Mouse (Mus musculus): Measurements from ENCODE around the gene Abhd12. TPM values are rescaled to one million over a fixed set of nuclear protein-coding genes. Genes with fewer than 3 reads are reported as not detected.
"Not testable (repeated sequence)": the region's sequence is repeated elsewhere in the genome, so short reads cannot be mapped to it uniquely, and the experiment has no call there.

Gene Abhd12
- 204 and 249 TPM in 2 replicates for polyA plus RNA-seq (2012; rRNA removed)

DNA sequence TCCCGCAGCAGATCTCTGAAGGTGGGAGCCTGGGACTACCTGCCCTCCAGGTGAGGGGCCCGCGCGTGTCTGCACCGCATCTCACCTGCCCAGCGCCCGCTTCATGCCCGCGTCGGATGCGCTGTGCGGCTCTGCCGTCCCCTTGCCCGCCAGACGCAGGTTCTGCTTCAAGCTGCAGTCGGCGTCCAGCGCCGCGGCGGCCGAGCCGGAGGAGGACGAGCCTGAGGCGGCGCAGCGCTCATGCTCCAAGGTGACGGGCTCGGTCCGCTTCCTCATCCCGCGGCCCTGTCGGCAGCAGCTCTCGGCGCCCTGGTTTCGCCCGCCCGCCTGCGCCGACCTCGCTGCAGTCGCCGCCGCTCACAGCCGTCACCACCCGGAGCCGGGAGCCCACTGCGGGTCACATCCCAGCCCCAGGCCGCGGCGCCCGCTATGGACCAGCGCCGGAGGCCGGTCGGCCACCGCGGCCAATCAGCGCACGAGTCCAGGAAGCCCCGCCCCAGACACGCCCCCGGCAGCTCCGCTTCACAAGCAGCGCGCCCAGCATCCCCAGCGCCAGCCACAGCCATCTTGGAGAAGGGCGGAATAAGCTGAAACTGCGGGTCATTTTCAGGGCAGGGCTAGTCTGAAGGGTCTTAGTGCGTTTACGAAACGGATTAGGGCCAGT is at the start of gene Abhd12:
Gene Abhd12 (minus strand): TSS at position 470 of the 664 bp plus-strand sequence.
- DNase-seq (ENCODE audit: low spot score): peak; percentile 99

GRCm38 (mm10) chr2:150951201-150951600 is 46.7 kb upstream of the Abhd12 start:
- no peak for DNase-seq (ENCODE audit: low spot score)

DNA sequence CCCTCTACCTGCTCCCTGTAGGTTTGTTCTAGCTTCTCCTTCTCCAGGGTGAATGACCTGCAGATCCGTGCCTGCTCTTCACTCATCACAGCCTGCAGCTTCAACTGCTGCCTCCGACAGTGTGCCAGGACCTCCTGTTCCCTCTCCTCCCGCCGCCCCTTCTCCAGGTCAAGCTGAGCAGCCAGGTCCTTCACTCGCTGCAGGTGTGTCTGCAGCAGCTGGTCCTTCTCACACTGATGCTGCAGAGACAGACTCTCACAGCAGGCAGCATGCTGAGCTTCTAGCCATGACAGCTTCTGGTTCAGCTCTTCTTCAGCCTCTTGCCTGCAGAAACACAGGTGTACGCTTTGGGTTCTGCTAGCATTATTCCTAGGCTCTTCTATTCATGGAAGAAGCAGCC is 45.5 kb upstream of the Abhd12 start:
- no peak for DNase-seq (ENCODE audit: low spot score)

- DNase-seq (ENCODE audit: low spot score): no peak
These were observed 45.1 kb upstream of the Abhd12 start for GRCm38 (mm10) chr2:150949652-150950051.

- DNase-seq (ENCODE audit: low spot score): no peak
These were observed 44.2 kb upstream of the Abhd12 start for GRCm38 (mm10) chr2:150948786-150949185.

GRCm38 (mm10) chr2:150947880-150948611 is 43.5 kb upstream of the Abhd12 start:
- DNase-seq (ENCODE audit: low spot score): not testable (repeated sequence)

DNA sequence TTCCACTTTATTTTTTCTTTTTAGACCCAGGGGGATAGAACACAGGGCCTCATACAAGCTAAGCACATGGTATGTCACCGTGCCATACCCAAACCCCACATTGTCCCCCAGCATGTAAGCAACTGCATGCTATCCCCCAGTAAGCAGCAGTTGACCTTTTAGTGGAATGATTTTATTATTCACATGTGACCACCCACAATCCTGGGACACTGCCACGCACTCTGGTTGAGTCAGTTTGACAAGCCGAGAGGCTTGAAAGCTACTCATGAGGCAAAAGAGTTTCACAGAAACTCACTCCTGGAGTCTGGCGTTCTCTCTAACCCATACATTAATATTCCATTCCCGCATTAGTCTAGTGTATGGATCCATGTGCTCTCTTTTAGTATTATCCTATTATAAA is 42.8 kb upstream of the Abhd12 start:
- not testable (repeated sequence) for DNase-seq (ENCODE audit: low spot score)

- DNase-seq (ENCODE audit: low spot score): no peak
These were observed 39.5 kb upstream of the Abhd12 start for GRCm38 (mm10) chr2:150944017-150944416.

- no peak for DNase-seq (ENCODE audit: low spot score)
These were observed 30.1 kb upstream of the Abhd12 start for GRCm38 (mm10) chr2:150934659-150935058.

DNA sequence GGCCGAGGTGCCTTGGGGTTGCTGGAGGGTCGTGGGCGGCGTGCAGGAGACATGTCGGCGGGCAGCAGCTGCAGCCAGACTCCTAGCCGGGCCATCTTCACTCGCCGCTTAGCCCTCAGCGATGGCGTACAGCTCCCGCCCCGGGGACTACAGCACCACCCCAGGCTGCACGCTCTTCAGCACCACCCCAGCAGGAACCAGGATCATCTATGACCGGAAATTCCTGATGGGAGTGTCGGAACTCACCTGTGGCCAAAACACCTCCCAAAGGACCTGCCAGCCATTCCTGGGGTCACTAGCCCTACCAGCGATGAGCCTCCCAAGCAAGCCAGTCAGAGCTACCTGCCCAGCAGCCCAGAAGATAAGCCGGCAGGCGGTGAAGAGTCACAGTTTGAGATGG is 28.9 kb upstream of the Abhd12 start:
- DNase-seq (ENCODE audit: low spot score): no peak

DNA sequence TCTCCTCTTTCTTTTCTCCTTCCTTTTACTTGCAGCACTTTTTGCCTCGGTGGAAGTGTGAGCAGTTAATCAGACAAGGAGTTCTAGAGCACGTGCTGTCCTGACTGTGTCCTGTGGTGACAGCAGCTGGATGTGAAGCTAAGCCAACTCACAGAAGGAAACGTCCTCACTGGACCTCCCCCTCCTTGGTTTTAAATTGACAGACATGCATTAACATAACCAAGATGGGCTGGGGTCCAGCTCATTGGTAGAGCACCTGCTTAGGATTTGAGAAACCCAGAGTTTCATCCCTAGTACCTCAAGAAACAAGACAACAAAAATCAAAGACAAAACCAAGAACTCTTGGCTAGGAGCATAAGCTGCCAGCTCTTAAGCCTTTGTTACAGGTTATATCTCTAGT is 26.3 kb upstream of the Abhd12 start:
- no peak for DNase-seq (ENCODE audit: low spot score)

DNA sequence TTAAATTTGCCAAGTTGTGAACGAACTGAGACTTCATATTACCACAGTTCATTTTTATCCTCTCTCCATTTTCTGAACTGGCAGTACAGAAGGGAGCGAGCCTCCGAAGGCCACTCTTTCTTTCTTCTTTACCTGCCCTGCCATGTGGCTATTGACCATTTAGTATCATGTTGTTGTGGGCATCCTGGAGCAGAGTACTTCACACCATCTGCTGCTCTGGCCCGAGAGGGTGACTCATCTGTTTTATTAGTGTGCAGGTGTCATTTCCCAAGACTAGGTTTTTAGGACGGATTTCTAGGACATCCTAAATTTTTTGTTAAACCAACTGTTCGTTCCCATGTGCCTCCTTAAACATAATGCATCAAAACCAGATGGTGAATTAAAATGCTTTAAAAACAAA is 24.6 kb upstream of the Abhd12 start:
- no peak for DNase-seq (ENCODE audit: low spot score)

DNA sequence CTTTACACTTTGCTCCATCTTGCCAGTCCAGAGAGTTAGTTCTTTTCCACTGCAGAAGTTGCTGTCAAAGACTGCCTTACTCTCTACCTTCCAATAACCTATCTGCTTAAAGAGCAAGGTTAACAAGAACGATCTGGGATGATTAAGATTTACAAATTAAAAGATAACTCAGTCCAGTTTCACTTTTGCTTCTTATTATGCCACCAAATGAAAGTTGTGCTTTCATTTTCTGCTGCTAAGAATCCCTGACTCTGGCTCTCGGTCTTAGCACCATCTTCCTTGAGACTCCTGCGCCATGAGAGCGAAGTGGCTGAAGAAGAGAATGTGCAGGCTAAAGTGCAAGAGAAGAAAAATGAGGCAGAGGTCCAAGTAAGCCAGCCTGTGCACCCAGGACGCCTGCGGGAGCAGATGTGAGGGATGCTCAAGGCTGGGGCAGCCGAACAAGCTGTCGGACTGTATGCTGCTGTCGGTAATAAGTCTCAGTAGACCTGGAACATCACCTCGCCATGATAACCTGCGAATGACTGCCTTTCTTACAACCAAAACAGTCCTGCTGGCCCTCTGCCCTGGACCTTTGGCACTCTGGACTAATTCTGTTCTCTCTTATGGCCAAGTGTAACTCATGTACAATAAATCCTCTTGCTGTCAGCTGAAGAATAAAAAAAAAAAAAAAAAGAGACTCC is 22.6 kb upstream of the Abhd12 start:
- no peak for DNase-seq (ENCODE audit: low spot score)

- no peak for DNase-seq (ENCODE audit: low spot score)
These were observed 19.0 kb upstream of the Abhd12 start for GRCm38 (mm10) chr2:150923505-150923904.

DNA sequence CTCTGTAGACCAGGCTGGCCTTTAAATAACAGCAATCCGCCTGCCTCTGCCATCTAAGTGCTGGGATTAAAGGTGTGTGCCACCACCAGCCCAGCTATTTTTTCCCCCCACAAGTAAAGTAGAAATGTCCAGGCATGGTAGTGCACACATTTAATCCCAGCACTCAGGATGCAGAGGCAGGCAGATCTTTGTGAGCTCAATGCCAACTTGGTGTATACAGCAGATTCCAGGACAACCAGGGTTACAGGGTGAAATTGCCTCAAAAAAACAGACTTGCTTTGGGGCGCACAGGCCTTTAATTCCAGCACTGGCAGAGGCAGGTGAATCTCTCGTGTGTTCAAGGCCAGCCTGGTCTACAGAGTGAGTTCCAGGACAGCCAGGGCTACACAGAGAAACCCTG is 18.5 kb upstream of the Abhd12 start:
- DNase-seq (ENCODE audit: low spot score): no peak

- DNase-seq (ENCODE audit: low spot score): no peak
These were observed 17.6 kb upstream of the Abhd12 start for GRCm38 (mm10) chr2:150922165-150922564.

GRCm38 (mm10) chr2:150921697-150922096 is 17.2 kb upstream of the Abhd12 start:
- DNase-seq (ENCODE audit: low spot score): no peak

- DNase-seq (ENCODE audit: low spot score): no peak
These were observed 16.0 kb upstream of the Abhd12 start for GRCm38 (mm10) chr2:150920543-150920942.

GRCm38 (mm10) chr2:150918720-150919119 is 14.2 kb upstream of the Abhd12 start:
- DNase-seq (ENCODE audit: low spot score): no peak

- DNase-seq (ENCODE audit: low spot score): no peak
These were observed 11.2 kb upstream of the Abhd12 start for GRCm38 (mm10) chr2:150915786-150916185.

- DNase-seq (ENCODE audit: low spot score): no peak
These were observed 10.4 kb upstream of the Abhd12 start for GRCm38 (mm10) chr2:150914781-150915515.

- no peak for DNase-seq (ENCODE audit: low spot score)
These were observed 5.8 kb upstream of the Abhd12 start for GRCm38 (mm10) chr2:150910295-150910881.

Data from urinary bladder, adult 2 months (tissue).